Comparison of ENCODE assay signal across 13 mouse cellular contexts in genomic region chr2:70091261-70091660, GRCm38 (mm10). TPM values are rescaled to one million over a fixed set of nuclear protein-coding genes. Genes with fewer than 3 reads are reported as not detected.
DNase-seq lines count a peak whose midpoint lies in the region; ATAC-seq and TF ChIP-seq lines count a peak whose summit lies in the region.
"Had no signal": no experiment of that assay in that cellular context is flagged by ENCODE, and none has a peak within 500 bp of the region (broad histone marks: within the 10 kb centered on the region; RNA-seq: fewer than 3 reads in every experiment).

No protein-coding gene starts in this region.

- H3K27me3 ChIP-seq in liver, embryonic 16.5 days (ENCODE audit: control insufficient read depth, insufficient read depth, low read depth, low read length) = no peaks in the 10 kb centered on the region
- no peaks in the 10 kb centered on the region for H3K27me3 ChIP-seq in liver, embryonic 11.5 days (replicated peaks; ENCODE audit: control insufficient read depth, insufficient read depth, low read length)
- no peaks in the 10 kb centered on the region for H3K27me3 ChIP-seq in liver, postnatal 0 days (ENCODE audit: insufficient read depth, low read length)
- no peaks in the 10 kb centered on the region for H3K27me3 ChIP-seq in small intestine, adult 2 months (ENCODE audit: control insufficient read depth, insufficient read depth, low read length)
- H3K27me3 ChIP-seq in midbrain, embryonic 14.5 days (ENCODE audit: control insufficient read depth, insufficient read depth, low read length) = no peaks in the 10 kb centered on the region
- H3K27me3 ChIP-seq in kidney, embryonic 14.5 days (ENCODE audit: control insufficient read depth, insufficient read depth, low read length) = no peaks in the 10 kb centered on the region
- H3K27me3 ChIP-seq: limb, embryonic 13.5 days; neural tube, embryonic 12.5 days had no signal

- no peak for TF ChIP-seq EP300 in liver, postnatal 0 days (IDR thresholded peaks at IDR 0.05; ENCODE audit: low read depth)

- H3K9me3 ChIP-seq in liver, embryonic 16.5 days (replicated peaks; ENCODE audit: control insufficient read depth, low read length) = no peaks in the 10 kb centered on the region
- no peaks in the 10 kb centered on the region for H3K9me3 ChIP-seq in liver, embryonic 11.5 days (ENCODE audit: control insufficient read depth, low read length)
- no peaks in the 10 kb centered on the region for H3K9me3 ChIP-seq in liver, postnatal 0 days (ENCODE audit: low read length)
- no peaks in the 10 kb centered on the region for H3K9me3 ChIP-seq in midbrain, embryonic 14.5 days (ENCODE audit: control insufficient read depth, low read length)
- H3K9me3 ChIP-seq in kidney, embryonic 14.5 days (ENCODE audit: control insufficient read depth, low read length) = no peaks in the 10 kb centered on the region
- H3K9me3 ChIP-seq: limb, embryonic 13.5 days; neural tube, embryonic 12.5 days had no signal

- no peak for DNase-seq in liver, embryonic 11.5 days (ENCODE audit: low spot score)
- DNase-seq in T-cell, adult 2 months (ENCODE audit: low spot score) = peak; percentile 53
- DNase-seq in liver, postnatal 0 days = no peak
- DNase-seq in midbrain, embryonic 14.5 days = no peak
- DNase-seq in ovary, postnatal 10 days (ENCODE audit: low spot score) = no peak
- DNase-seq: adrenal gland, postnatal 10 days; cerebellum, adult 11-12 months; thymus, postnatal 36 days had no signal

- no peak for TF ChIP-seq CTCF in liver, postnatal 0 days (IDR thresholded peaks at IDR 0.05; ENCODE audit: low read depth)
- TF ChIP-seq CTCF in small intestine, adult 2 months (IDR thresholded peaks at IDR 0.05; ENCODE audit: extremely low read depth, insufficient read length, insufficient replicate concordance, low read depth, low read length) = no peak

- no peak overlapping the region for H3K4me2 ChIP-seq in liver, embryonic 16.5 days (ENCODE audit: low read depth, low read length)
- no peak overlapping the region for H3K4me2 ChIP-seq in liver, embryonic 11.5 days
- peak overlapping the region; percentile 13; the same call in 1 of the 2 replicates for H3K4me2 ChIP-seq in liver, postnatal 0 days (ENCODE audit: low read depth, low read length)
- H3K4me2 ChIP-seq in midbrain, embryonic 14.5 days (ENCODE audit: low read length) = no peak overlapping the region
- no peak overlapping the region for H3K4me2 ChIP-seq in kidney, embryonic 14.5 days (replicated peaks; ENCODE audit: low read depth, low read length)
- H3K4me2 ChIP-seq: limb, embryonic 13.5 days; neural tube, embryonic 12.5 days had no signal

- no peaks in the 10 kb centered on the region for H3K4me1 ChIP-seq in liver, embryonic 16.5 days (ENCODE audit: control insufficient read depth, low read depth, low read length)
- no peaks in the 10 kb centered on the region for H3K4me1 ChIP-seq in liver, embryonic 11.5 days (replicated peaks; ENCODE audit: control insufficient read depth, insufficient read depth, low read length)
- no peaks in the 10 kb centered on the region for H3K4me1 ChIP-seq in liver, postnatal 0 days (ENCODE audit: insufficient read depth)
- peaks cover 5% of the 10 kb centered on the region; the same call in 1 of the 2 replicates for H3K4me1 ChIP-seq in small intestine, adult 2 months (ENCODE audit: control insufficient read depth, insufficient read depth, insufficient read length, low read length)
- H3K4me1 ChIP-seq in midbrain, embryonic 14.5 days (ENCODE audit: control insufficient read depth, insufficient read depth, low read length) = no peaks in the 10 kb centered on the region; the same call in 1 of the 2 replicates
- peaks cover 6% of the 10 kb centered on the region; the same call in 1 of the 2 replicates for H3K4me1 ChIP-seq in kidney, embryonic 14.5 days (ENCODE audit: control insufficient read depth, insufficient read depth, low read length)
- H3K4me1 ChIP-seq: neural tube, embryonic 12.5 days had no signal

- H3K9ac ChIP-seq in liver, embryonic 16.5 days (ENCODE audit: low read depth, low read length) = no peak overlapping the region
- H3K9ac ChIP-seq in liver, embryonic 11.5 days (ENCODE audit: low read depth, low read length) = no peak overlapping the region
- no peak overlapping the region for H3K9ac ChIP-seq in liver, postnatal 0 days (replicated peaks)
- no peak overlapping the region for H3K9ac ChIP-seq in midbrain, embryonic 14.5 days (replicated peaks; ENCODE audit: low read length)
- H3K9ac ChIP-seq in kidney, embryonic 14.5 days (ENCODE audit: low read depth, low read length) = no peak overlapping the region
- H3K9ac ChIP-seq: limb, embryonic 13.5 days; neural tube, embryonic 12.5 days had no signal

- H3K27ac ChIP-seq in liver, embryonic 16.5 days (ENCODE audit: low read length) = peak overlapping the region; percentile 21; the same call in 1 of the 2 replicates
- H3K27ac ChIP-seq in liver, embryonic 11.5 days (ENCODE audit: low read depth, low read length) = no peak overlapping the region
- H3K27ac ChIP-seq in liver, postnatal 0 days (ENCODE audit: low read depth) = peak overlapping the region; percentile 71
- H3K27ac ChIP-seq in small intestine, adult 2 months (ENCODE audit: insufficient read depth, low read depth, low read length) = peak overlapping the region; percentile 76
- no peak overlapping the region for H3K27ac ChIP-seq in midbrain, embryonic 14.5 days (replicated peaks; ENCODE audit: low read depth, low read length)
- no peak overlapping the region for H3K27ac ChIP-seq in kidney, embryonic 14.5 days (ENCODE audit: low read depth, low read length)
- H3K27ac ChIP-seq: limb, embryonic 13.5 days; neural tube, embryonic 12.5 days had no signal

- no peak overlapping the region for H3K4me3 ChIP-seq in liver, embryonic 16.5 days (ENCODE audit: low read depth, low read length)
- H3K4me3 ChIP-seq in liver, embryonic 11.5 days (ENCODE audit: low read depth, low read length) = no peak overlapping the region
- H3K4me3 ChIP-seq in liver, postnatal 0 days (ENCODE audit: low read depth, low read length) = no peak overlapping the region
- no peak overlapping the region for H3K4me3 ChIP-seq in small intestine, adult 2 months (ENCODE audit: low read depth, low read length)
- no peak overlapping the region for H3K4me3 ChIP-seq in midbrain, embryonic 14.5 days (replicated peaks; ENCODE audit: low read depth, low read length)
- H3K4me3 ChIP-seq in kidney, embryonic 14.5 days (ENCODE audit: low read length) = no peak overlapping the region
- H3K4me3 ChIP-seq: limb, embryonic 13.5 days; neural tube, embryonic 12.5 days had no signal

- no peak for ATAC-seq in liver, embryonic 16.5 days (ENCODE audit: low read depth)
- no peak for ATAC-seq in liver, embryonic 11.5 days (replicated peaks; ENCODE audit: low FRiP score)
- ATAC-seq in liver, postnatal 0 days = peak; percentile 51; the same call in 1 of the 2 replicates
- no peak for ATAC-seq in midbrain, embryonic 14.5 days (ENCODE audit: low FRiP score, low TSS enrichment)
- ATAC-seq in kidney, embryonic 14.5 days (ENCODE audit: low FRiP score, low TSS enrichment) = no peak

- TF ChIP-seq POLR2A in small intestine, adult 2 months (IDR thresholded peaks at IDR 0.05; ENCODE audit: low read depth, low read length) = no peak

- WGBS in liver, embryonic 16.5 days (ENCODE audit: insufficient replicate concordance) = 28% methylated on average over 2 of the region's 2 CpGs
- 58% methylated on average over 2 of the region's 2 CpGs for WGBS in liver, embryonic 11.5 days
- WGBS in liver, postnatal 0 days (ENCODE audit: insufficient replicate concordance) = 52% methylated on average over 2 of the region's 2 CpGs
- WGBS in small intestine, adult 2 months = 57% methylated on average over 2 of the region's 2 CpGs
- 78% methylated on average over 2 of the region's 2 CpGs for WGBS in midbrain, embryonic 14.5 days
- WGBS in kidney, embryonic 14.5 days = 58% methylated on average over 2 of the region's 2 CpGs

- no peaks in the 10 kb centered on the region for H3K36me3 ChIP-seq in liver, embryonic 16.5 days (ENCODE audit: control insufficient read depth, insufficient read depth)
- no peaks in the 10 kb centered on the region for H3K36me3 ChIP-seq in liver, embryonic 11.5 days (ENCODE audit: control insufficient read depth, insufficient read depth, low read length)
- H3K36me3 ChIP-seq in liver, postnatal 0 days (replicated peaks; ENCODE audit: insufficient read depth, low read length) = no peaks in the 10 kb centered on the region
- H3K36me3 ChIP-seq in small intestine, adult 2 months (ENCODE audit: control insufficient read depth, insufficient read depth, low read length) = no peaks in the 10 kb centered on the region
- H3K36me3 ChIP-seq in midbrain, embryonic 14.5 days (ENCODE audit: control insufficient read depth, insufficient read depth, low read length) = no peaks in the 10 kb centered on the region
- H3K36me3 ChIP-seq in kidney, embryonic 14.5 days (ENCODE audit: control insufficient read depth, insufficient read depth, low read length) = no peaks in the 10 kb centered on the region
- H3K36me3 ChIP-seq: limb, embryonic 13.5 days; neural tube, embryonic 12.5 days had no signal

RNA-seq across cellular contexts. Expression of gene Myo3b, which starts 52.3 kb away (rescaled TPM):
- not detected in 2 replicates for polyA plus RNA-seq in liver, embryonic 16.5 days (2015; fragmentation: Nextera tagmentation; extraction: Ambion mirVana)
- not detected in 2 replicates for polyA plus RNA-seq in liver, embryonic 11.5 days (2014; fragmentation: Nextera tagmentation; extraction: Ambion mirVana)
- polyA plus RNA-seq in liver, postnatal 0 days (2015; fragmentation: Nextera tagmentation; extraction: Ambion mirVana) = not detected in 2 replicates
- not detected in 2 replicates for polyA plus RNA-seq in small intestine, adult 2 months (2012; rRNA removed)
- 0.28 and 0.43 TPM in 2 replicates for polyA plus RNA-seq in midbrain, embryonic 14.5 days (2014; fragmentation: Nextera tagmentation; extraction: Ambion mirVana)
- polyA plus RNA-seq in kidney, embryonic 14.5 days (2014; fragmentation: Nextera tagmentation; extraction: Ambion mirVana) = 0.39 and 0.77 TPM in 2 replicates
- polyA plus RNA-seq: limb, embryonic 13.5 days had no signal

Comparison
In these comparisons a context has a peak if more than half of its experiments do, and no peak if none do; other contexts are left out.
1. H3K27ac ChIP-seq: peak in liver, embryonic 16.5 days (single experiment), liver, postnatal 0 days (single experiment) and small intestine, adult 2 months (single experiment); none in liver, embryonic 11.5 days (single experiment), midbrain, embryonic 14.5 days (single experiment) and kidney, embryonic 14.5 days (single experiment).